In the genomic region with DNA sequence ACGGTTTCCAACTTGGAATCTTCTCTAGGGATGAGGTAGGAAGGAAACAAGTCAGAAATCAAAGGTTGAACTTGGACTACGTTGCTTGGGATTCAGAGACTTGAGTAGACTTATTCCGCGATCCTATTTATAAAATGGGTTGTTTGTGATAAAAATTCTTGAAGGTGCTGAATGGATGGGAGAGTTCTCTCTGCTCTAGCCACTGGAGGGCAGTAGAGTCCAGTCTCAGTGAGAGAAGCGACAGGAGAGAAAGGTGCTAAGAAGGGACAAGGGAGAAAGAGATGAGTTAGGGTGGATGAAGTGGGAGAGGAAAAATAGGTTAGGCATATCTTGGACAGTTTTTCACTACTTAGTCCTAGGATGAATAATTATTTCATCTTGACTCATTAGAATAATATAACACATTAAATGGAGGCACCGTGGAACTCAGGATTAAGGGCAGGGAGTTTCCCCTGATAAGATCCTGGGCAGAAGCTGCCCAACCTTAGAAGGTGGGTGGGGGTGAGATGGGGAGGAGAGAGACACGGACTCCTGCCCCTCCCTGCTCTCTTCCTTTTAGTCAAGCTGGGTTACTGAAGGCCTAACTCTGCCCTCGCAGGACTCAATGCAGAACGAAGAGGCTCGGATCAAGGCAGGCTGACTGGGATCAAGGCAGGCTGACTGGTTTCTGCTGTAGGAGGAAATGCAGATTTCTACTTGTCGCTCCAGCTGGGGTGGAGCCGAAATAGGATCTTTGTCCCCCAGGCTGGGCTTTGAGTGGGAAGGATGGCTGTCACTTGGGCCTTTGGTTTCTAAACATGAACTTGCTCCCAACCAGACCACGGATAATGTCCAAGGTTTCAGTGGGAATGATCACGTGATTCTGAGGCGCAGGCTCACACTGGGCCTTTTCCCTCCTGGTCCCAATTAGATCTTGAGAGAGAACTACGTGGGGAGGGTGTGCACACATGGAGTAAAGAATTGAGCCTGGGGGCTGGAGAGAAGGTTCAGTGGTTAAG, we compare ENCODE assay signal across 8 mouse cellular contexts. TPM values are rescaled to one million over a fixed set of nuclear protein-coding genes. Genes with fewer than 3 reads are reported as not detected.
DNase-seq lines count a peak whose midpoint lies in the region; ATAC-seq lines count a peak whose summit lies in the region.

No protein-coding gene starts in this region.

- H3K4me2 ChIP-seq in limb, embryonic 15.5 days, result peak overlapping the region; percentile 68
- peak overlapping the region; percentile 78 for H3K4me2 ChIP-seq in midbrain, embryonic 16.5 days (ENCODE audit: low read length)

- H3K9ac ChIP-seq in limb, embryonic 15.5 days, result peak overlapping the region; percentile 44
- peak overlapping the region; percentile 76 for H3K9ac ChIP-seq in midbrain, embryonic 16.5 days (ENCODE audit: low read depth, low read length)

- peaks cover 12% of the 10 kb centered on the region for H3K4me1 ChIP-seq in heart, embryonic 10.5 days
- H3K4me1 ChIP-seq in limb, embryonic 15.5 days, result peaks cover 20% of the 10 kb centered on the region
- peaks cover 13% of the 10 kb centered on the region for H3K4me1 ChIP-seq in midbrain, embryonic 16.5 days (ENCODE audit: control insufficient read depth, insufficient read depth, low read length)

- H3K36me3 ChIP-seq in heart, embryonic 10.5 days, result peaks cover 26% of the 10 kb centered on the region
- H3K36me3 ChIP-seq in limb, embryonic 15.5 days, result peaks cover 22% of the 10 kb centered on the region
- H3K36me3 ChIP-seq in midbrain, embryonic 16.5 days (ENCODE audit: control insufficient read depth, insufficient read depth, low read length), result peaks cover 6% of the 10 kb centered on the region

- no peaks in the 10 kb centered on the region for H3K27me3 ChIP-seq in heart, embryonic 10.5 days (ENCODE audit: insufficient read depth, poor library complexity, severe bottlenecking)
- peaks cover 12% of the 10 kb centered on the region; the same call in 1 of the 2 replicates for H3K27me3 ChIP-seq in limb, embryonic 15.5 days
- no peaks in the 10 kb centered on the region for H3K27me3 ChIP-seq in midbrain, embryonic 16.5 days (ENCODE audit: control insufficient read depth, insufficient read depth, low read depth, low read length)

- no peak for ATAC-seq in limb, embryonic 15.5 days (ENCODE audit: insufficient number of reproducible peaks, low FRiP score, low TSS enrichment, low read depth)
- ATAC-seq in midbrain, embryonic 16.5 days, result peak; percentile 83

- WGBS in heart, embryonic 10.5 days, result 24% methylated on average over 16 of the region's 16 CpGs
- 23% methylated on average over 16 of the region's 16 CpGs for WGBS in limb, embryonic 15.5 days
- WGBS in midbrain, embryonic 16.5 days, result 30% methylated on average over 16 of the region's 16 CpGs

- peak; percentile 69 for DNase-seq in A20 (ENCODE audit: low read depth, low spot score)
- DNase-seq in adrenal gland, adult 2 months, result peak; percentile 74
- DNase-seq in embryo, embryonic 11.5 days (ENCODE audit: low read depth, low spot score), result peak; percentile 68
- DNase-seq in heart, embryonic 10.5 days (ENCODE audit: low spot score), result peak; percentile 89
- DNase-seq in kidney, adult 9 months, result peak; percentile 80
- DNase-seq in spleen, postnatal 4 days (ENCODE audit: low spot score in 2 of 2), result peak; percentile 77 to 87

- H3K27ac ChIP-seq in heart, embryonic 10.5 days, result peak overlapping the region; percentile 80
- peak overlapping the region; percentile 75 for H3K27ac ChIP-seq in limb, embryonic 15.5 days
- H3K27ac ChIP-seq in midbrain, embryonic 16.5 days (ENCODE audit: low read length), result peak overlapping the region; percentile 89

- peak overlapping the region; percentile 66 for H3K4me3 ChIP-seq in heart, embryonic 10.5 days
- H3K4me3 ChIP-seq in limb, embryonic 15.5 days, result peak overlapping the region; percentile 52
- H3K4me3 ChIP-seq in midbrain, embryonic 16.5 days (ENCODE audit: low read depth, low read length), result peak overlapping the region; percentile 48

- H3K9me3 ChIP-seq in heart, embryonic 10.5 days, result no peaks in the 10 kb centered on the region
- H3K9me3 ChIP-seq in limb, embryonic 15.5 days, result no peaks in the 10 kb centered on the region
- H3K9me3 ChIP-seq in midbrain, embryonic 16.5 days (replicated peaks; ENCODE audit: control insufficient read depth, low read length, poor library complexity, severe bottlenecking), result peaks cover 2% of the 10 kb centered on the region; the same call in 1 of the 2 replicates

RNA-seq across cellular contexts. Expression of a gene that starts 0.8 kb away (rescaled TPM):
- total RNA-seq in adrenal gland, adult 2 months (2021), result 1 to 10 TPM; 1.1 to 3.8 TPM
- polyA plus RNA-seq in adrenal gland, adult 2 months (2012; rRNA removed), result 3.3 and 4.3 TPM in 2 replicates
- 0.87 and 1.3 TPM in 2 replicates for polyA plus RNA-seq in heart, embryonic 10.5 days (2016; fragmentation: Nextera tagmentation; extraction: Ambion mirVana)
- polyA plus RNA-seq in limb, embryonic 15.5 days (2015; fragmentation: Nextera tagmentation; extraction: Ambion mirVana), result 1.5 TPM in 2 replicates
- 4.3 and 4.6 TPM in 2 replicates for polyA plus RNA-seq in midbrain, embryonic 16.5 days (2015; fragmentation: Nextera tagmentation; extraction: Ambion mirVana)

RNA-seq across cellular contexts. Expression of a gene that starts 8.5 kb away (rescaled TPM):
- under 1 TPM; 0.09 to 0.14 TPM for total RNA-seq in adrenal gland, adult 2 months (2021)
- 0.20 and 0.21 TPM in 2 replicates for polyA plus RNA-seq in adrenal gland, adult 2 months (2012; rRNA removed)
- polyA plus RNA-seq in heart, embryonic 10.5 days (2016; fragmentation: Nextera tagmentation; extraction: Ambion mirVana), result 0.38 and 1.3 TPM in 2 replicates
- polyA plus RNA-seq in limb, embryonic 15.5 days (2015; fragmentation: Nextera tagmentation; extraction: Ambion mirVana), result 56.3 and 61.5 TPM in 2 replicates
- 3.6 and 3.9 TPM in 2 replicates for polyA plus RNA-seq in midbrain, embryonic 16.5 days (2015; fragmentation: Nextera tagmentation; extraction: Ambion mirVana)

RNA-seq across cellular contexts. Expression of a gene that starts 15.9 kb away (rescaled TPM):
- total RNA-seq in adrenal gland, adult 2 months (2021), result 100 to 1,000 TPM; 154 TPM
- 3.5 and 4.0 TPM in 2 replicates for polyA plus RNA-seq in adrenal gland, adult 2 months (2012; rRNA removed)
- polyA plus RNA-seq in heart, embryonic 10.5 days (2016; fragmentation: Nextera tagmentation; extraction: Ambion mirVana), result 109 and 150 TPM in 2 replicates
- 93.0 and 95.1 TPM in 2 replicates for polyA plus RNA-seq in limb, embryonic 15.5 days (2015; fragmentation: Nextera tagmentation; extraction: Ambion mirVana)
- 146 and 166 TPM in 2 replicates for polyA plus RNA-seq in midbrain, embryonic 16.5 days (2015; fragmentation: Nextera tagmentation; extraction: Ambion mirVana)

RNA-seq across cellular contexts. Expression of a gene that starts 16.0 kb away (rescaled TPM):
- 10 to 100 TPM; 82.6 to 92.9 TPM for total RNA-seq in adrenal gland, adult 2 months (2021)
- polyA plus RNA-seq in adrenal gland, adult 2 months (2012; rRNA removed), result 70.1 and 74.7 TPM in 2 replicates
- polyA plus RNA-seq in heart, embryonic 10.5 days (2016; fragmentation: Nextera tagmentation; extraction: Ambion mirVana), result 37.5 and 39.3 TPM in 2 replicates
- 38.8 and 38.9 TPM in 2 replicates for polyA plus RNA-seq in limb, embryonic 15.5 days (2015; fragmentation: Nextera tagmentation; extraction: Ambion mirVana)
- polyA plus RNA-seq in midbrain, embryonic 16.5 days (2015; fragmentation: Nextera tagmentation; extraction: Ambion mirVana), result 53.8 and 56.9 TPM in 2 replicates

RNA-seq across cellular contexts. Expression of a gene that starts 27.3 kb away (rescaled TPM):
- 1 to 10 TPM; 2.7 to 4.1 TPM for total RNA-seq in adrenal gland, adult 2 months (2021)
- polyA plus RNA-seq in adrenal gland, adult 2 months (2012; rRNA removed), result 2.3 and 2.6 TPM in 2 replicates
- polyA plus RNA-seq in heart, embryonic 10.5 days (2016; fragmentation: Nextera tagmentation; extraction: Ambion mirVana), result 0.41 and 0.95 TPM in 2 replicates
- 2.9 and 3.2 TPM in 2 replicates for polyA plus RNA-seq in limb, embryonic 15.5 days (2015; fragmentation: Nextera tagmentation; extraction: Ambion mirVana)
- polyA plus RNA-seq in midbrain, embryonic 16.5 days (2015; fragmentation: Nextera tagmentation; extraction: Ambion mirVana), result 0.45 and 0.59 TPM in 2 replicates

Comparison
In these comparisons a context has a peak if more than half of its experiments do, and no peak if none do; other contexts are left out.
1. RNA of a gene that starts 8.5 kb away (polyA plus RNA-seq): 56.3 to 61.5 TPM in limb, embryonic 15.5 days; 3.6 to 3.9 TPM in midbrain, embryonic 16.5 days, 0.38 to 1.3 TPM in heart, embryonic 10.5 days and 0.20 to 0.21 TPM in adrenal gland, adult 2 months; every median in the first group is over 10 times any median in the second.
2. RNA of a gene that starts 15.9 kb away (polyA plus RNA-seq): 109 to 150 TPM in heart, embryonic 10.5 days, 146 to 166 TPM in midbrain, embryonic 16.5 days and 93.0 to 95.1 TPM in limb, embryonic 15.5 days; 3.5 to 4.0 TPM in adrenal gland, adult 2 months; every median in the first group is over 10 times any median in the second.
3. Peak in every context shown above with its lines, with median percentiles within 50 percentile points of each other: DNase-seq, H3K27ac ChIP-seq and H3K4me3 ChIP-seq.